Mouse (Mus musculus): ENCODE measurements at regions not wholly inside any gene's neighbourhood (a gene's known extent, or its start where the extent isn't known, plus 50 kb on each side); places are given as distances from the start of the nearest gene placed in this dataset.

DNA sequence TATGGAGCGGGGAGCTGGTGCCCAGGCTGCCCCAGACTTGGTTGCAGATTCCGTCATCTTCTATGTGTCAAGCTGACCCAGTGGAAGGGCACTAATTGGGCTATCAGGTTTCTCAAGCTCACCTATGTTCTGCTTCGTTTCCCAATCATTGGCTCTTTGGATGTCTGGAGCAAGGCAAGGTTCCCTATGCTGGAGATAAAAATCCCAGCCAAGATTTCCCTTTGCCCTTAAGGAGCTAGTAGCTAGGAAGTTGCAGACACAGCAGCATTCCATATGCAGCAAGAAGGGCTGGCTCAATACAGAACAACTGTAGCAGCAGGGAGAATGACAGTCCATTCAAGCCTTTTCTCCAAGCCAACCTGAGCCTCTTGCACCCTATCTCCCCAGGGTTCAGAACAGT, 159.2 kb upstream of the Zfp706 start:
- DNase-seq, result no peak

DNA sequence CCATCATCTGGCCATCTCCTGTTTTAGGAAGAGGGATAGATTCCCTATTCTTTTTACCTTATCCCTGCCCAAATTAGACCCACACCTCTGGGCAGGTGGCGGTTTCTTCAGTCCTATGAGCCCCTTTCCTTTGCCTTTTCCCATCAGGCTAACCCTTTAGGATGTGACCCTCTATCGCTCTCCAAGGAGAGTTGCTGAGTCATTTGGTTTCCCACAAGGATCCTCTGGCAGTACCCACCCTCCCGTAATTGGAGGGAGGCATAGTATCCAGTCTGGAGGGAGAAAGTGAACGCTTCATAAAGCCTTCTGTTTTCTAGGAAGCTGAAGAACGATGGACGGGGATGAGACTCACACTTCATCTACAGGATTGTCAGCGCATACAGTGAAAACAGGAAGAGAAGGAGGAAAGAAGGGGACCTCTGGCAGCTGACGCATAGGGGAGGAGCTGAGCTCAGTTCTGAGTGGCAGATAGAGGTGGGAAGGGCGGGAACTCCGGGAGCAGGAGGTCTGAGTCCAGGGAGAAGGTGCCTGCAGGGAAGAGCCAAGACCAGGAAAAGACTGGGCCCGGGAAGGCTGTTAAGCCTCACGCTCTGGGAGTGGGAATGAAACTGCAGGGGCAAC, 158.4 kb upstream of the Zfp706 start:
- DNase-seq, result no peak

DNA sequence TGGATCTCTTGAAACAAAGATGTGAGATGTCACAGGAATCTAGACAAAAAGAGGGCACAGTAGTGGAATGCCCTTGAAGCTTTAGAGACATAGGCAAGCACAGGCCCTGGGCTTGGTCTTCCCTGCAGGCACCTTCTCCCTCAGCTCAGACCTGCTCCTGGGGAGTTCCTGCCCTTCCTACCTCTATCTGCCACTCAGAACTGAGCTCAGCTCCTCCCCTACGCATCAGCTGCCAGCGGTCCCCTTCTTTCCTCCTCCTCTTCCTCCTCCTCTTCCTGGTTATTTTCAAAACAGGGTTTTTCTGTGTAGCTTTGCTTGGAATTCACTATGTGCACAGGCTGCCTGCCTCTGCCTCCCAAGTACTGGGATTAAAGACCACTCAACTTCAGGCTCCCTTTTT, 157.6 kb upstream of the Zfp706 start:
- DNase-seq, result no peak

DNA sequence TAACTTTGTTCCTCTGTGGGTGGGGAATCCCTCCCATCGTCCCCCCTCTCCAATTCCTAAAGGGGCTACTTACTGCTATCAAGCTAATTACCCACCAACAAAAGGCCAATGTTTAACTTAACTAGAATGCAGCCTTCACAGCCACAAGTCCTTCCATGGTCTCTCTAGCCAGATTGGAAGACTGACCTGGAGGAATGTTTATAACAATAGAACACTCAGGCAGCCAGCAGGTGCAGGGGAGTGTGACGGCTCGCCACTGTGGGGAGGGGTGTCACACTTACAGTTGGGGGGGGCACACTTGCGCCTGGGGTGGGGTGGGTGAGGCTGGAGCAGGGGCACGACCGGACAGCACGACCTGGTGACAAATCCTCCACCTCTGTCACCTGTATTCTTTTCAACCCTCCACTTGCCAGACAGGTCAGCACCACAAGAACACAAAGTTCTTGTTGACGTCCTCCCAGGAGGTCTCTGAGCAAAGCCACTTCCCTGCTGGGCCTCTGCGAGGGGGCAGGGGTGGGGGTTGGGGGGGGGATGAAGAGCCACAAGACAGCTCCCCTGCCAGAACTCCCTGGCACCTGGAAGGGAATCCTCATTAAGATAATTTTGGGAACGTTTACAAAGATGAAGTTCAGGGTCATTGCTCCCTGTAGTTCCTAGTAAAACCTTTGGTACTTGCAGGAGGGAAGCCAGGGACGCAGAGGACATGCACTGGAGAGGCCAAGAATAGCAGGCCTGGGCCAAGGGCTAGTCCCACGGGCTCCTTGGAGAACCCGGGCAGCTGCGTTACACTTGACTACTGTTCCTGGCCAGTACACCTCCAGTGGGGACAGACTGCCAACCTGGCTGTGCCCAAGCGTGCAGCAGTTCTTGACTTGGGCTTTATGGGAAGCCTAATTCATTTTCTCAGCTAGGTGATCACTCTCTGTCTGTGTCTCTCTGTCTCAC, 156.9 kb upstream of the Zfp706 start:
- DNase-seq, result no peak

DNA sequence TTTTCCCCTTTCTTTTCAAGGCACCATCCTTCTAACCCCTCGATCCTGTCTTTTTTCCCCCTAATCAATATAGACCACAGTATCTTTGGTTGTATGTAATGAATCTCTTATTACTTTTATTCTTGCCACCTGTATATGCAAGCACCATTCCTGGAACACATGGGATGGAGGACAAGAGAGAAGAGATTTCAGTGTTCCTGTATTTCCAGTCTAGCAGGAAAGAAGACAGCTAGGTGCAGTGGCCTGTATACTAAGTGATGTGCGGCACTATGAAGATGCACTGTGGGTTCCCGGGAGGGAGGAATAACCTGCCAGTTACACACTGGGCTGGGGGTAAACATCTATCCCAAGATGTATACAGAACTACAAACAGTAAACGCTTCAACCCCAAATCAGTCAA, 152.4 kb upstream of the Zfp706 start:
- no peak for DNase-seq

DNA sequence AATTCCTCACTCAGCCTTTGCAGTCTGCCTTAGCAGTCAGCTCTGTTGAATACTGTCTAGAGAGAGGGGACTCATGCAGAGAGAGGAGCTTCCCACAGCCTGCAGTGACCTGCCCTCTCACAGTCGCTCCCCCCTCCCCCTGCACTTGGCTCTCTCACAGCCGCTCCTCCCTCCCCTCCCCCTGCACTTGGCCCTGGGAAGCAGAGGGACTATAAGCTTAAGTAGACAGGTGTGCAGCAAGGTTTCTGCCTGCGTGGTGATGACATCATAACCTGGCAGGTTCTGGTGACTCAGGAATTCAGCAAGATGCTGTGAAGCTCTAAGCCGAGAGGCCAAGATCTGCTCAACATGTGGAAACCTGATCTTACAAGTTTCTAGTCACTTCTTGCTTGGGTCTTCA, 151.8 kb upstream of the Zfp706 start:
- no peak for DNase-seq

DNA sequence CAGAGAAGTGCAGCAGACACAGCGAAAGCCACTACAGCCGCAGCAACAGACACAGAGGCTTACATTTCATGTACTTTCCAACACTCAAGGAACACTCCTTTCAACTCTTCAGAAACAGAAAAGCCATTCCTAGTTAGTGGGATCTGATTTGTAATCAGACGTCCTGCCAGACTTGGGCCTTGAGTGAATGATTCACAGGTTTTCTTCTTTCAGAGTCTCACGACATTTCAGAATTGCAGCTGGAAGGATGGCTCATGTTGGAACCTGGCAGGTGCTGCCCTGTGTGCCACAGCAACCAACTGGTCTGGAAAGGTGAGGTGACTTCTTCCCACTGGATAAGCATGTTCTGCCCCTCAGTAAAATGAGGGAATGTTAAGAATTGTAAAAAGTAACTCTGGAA, 149.8 kb upstream of the Zfp706 start:
- no peak for DNase-seq

DNA sequence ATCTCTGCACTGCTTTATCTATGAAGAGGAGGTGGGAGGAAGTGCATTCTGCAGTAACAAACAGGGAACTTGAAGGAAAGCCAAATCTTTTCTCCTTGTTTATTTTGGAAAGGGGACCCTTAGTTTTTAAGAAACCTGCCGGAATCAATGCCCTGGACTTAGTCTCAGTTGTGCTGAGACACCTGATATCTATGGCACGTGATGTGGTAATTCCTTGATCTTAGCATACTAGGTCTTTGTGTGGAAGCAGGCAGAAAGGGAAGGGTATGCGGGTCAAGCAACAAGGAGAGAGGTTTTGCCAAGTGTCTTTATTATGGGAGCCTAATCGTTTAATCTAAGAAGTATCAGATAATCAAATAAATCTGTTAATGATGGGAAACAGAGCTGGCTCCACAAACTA, 147.4 kb upstream of the Zfp706 start:
- no peak for DNase-seq

DNA sequence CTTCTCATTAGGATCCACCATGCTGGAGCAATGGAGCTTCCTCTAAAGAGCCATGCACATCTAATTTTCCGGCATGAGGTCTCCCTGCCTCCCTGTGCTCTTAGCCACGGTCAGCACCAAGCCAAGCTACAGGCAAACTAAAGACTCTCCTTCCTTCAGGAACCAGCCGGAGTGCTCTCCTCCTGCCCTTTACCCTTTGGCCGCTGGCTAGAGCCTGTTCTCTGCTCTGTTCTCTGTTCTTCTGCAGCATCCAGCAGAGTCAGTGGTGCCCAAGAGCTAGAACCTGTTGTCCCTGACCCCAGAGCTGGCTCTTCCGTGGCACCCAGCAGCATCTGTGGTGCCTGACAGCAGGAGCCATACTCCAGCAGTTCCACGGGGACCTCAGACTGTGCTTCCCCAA, 145.6 kb upstream of the Zfp706 start:
- no peak for DNase-seq

DNA sequence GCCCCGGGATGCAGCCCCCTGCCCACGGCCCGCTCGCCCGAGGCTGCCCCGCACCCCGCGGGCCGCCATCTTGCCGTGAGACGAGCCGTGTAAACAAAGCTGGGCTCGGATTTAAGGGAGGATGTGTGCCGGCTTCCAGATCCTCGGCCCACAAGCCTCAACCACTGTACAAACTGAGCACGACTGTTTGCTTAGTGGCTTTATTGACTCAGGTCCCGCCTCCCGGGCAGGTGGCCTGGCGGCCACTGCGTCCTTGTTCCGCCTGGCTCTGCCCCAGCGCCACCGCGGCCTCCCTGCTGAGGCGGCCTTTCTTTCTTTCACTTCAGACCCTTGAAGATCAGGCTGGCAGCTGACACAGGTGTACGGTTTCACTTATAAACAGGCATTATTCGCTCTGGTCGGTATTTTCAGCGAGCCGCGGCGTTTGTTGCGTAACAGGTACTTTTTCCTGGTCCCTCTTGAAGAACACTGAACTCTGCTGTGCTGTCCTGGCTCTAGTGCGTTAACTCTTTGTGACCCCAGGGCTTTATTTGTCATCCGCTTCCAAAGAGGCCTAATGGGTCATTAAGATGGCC, 128.1 kb upstream of the Zfp706 start:
- peak; percentile 60 for DNase-seq

DNA sequence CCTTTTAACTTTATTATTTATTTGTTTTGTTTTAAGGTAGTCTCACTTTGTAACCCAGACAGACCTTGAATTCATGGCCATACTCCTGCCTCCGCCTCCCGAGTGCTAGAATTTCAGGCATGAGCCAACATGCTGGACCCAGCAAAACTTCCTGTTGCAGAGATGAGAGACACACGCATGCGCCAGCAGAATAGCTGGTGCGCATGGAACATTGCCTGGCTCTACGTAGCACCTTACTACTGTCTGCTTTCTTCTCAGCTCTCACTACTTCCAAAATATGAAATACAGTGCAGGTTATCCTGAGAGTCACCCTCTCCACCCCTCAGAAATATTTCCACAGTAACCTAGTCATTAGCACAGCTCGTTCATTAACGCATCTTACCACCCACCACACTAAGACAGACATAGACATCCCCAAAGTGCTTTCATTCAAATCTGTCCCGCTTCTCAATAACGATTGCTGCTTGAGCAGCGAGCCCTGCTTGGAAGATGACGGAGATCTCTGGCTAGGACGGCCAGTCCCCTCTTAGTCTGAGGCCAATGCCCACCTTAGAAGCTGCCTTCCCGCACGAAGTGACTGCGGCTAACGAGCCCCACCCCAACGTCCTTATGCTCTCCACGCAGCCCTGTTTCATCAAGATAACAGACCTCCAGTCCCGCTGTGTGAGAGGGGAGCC, 127.5 kb upstream of the Zfp706 start:
- DNase-seq, result peak; percentile 6

DNA sequence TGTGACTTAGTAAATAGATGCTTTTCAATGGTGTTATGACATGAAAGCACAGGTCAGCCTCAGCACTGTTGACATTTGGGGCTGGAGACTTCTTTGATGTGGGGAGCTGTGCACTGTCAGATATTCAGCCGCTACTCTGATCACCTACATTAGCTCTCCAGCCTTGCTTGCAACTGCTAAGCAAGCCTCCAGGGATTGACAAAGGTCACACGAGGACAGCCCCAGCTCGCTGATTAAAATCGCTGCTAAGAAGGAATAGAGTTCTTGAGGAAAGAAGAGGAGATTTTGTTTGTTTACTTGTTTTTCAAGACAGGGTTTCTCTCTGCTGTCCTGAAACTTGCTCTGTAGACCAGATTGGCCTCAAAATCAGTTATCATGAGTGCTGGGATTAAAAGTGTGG, 126.8 kb upstream of the Zfp706 start:
- DNase-seq, result no peak

DNA sequence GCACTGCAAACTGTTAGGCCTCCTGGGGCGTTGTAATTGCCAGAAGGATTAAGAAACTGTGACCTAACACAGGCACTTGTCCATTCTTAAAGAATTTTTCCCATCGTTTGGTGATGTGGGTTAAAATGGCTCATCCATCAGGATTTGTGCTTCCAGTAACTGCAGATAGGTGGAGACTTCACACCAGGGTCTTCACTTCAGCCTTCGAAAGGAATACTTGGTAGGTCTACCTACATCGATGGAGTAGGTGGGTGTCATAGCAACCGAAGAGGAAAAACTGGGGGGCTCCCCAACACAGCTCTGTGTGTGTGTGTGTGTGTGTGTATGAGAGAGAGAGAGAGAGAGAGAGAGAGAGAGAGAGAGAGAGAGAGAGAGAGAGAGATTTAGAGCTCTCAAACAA, 126.3 kb upstream of the Zfp706 start:
- DNase-seq, result no peak

DNA sequence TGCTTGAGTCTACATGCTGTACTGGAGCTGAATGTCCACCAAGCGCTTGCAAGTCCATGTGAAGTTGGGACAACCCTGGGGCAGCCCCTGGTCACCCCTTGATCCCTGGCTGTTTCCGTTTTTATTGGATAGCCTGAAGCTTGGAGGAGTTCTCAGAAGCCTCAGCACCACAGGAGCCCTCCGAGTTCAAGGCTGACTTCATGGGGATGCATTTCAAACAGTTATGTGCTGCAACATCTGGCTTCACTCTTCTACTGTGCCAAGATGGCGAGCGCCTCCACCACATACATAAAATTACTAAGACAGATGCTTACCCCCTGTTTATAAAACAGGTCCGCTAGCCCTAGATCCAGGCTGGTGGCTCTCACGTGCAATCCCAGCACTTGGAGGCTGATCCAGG, 120.1 kb upstream of the Zfp706 start:
- DNase-seq, result no peak

DNA sequence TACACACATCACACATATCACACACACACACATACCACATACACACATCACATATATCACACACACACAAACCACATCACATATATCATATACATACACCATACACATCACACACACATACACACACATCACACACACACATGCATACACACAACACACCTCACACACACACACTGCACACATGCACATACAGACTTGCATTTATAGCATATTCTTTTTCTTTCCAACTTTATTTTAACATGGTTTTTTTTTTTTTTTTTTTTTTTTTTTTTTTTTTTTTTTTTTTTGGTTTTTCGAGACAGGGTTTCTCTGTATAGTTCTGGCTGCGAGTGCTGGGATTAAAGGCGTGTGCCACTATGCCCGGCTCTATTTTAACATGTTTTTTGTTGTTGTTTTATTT, 119.6 kb upstream of the Zfp706 start:
- DNase-seq, result no peak

DNA sequence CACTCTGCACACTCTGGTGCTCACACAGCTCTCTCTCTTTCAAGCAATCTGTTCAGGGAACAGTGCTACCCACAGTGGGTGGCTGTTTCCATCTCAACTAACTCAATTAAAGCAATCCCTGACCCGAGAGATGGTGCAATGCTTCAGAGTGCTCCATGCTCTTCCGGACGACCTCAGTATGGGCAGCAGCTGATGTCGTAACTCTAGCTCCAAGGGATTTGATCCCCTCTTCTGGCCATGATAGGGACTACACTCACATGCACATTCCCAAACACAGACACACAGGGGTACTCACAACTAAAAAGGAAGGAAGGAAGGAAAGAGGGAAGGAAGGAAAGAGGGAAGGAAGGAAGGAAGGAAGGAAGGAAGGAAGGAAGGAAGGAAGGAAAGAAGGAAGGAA, 118.2 kb upstream of the Zfp706 start:
- DNase-seq, result no peak

DNA sequence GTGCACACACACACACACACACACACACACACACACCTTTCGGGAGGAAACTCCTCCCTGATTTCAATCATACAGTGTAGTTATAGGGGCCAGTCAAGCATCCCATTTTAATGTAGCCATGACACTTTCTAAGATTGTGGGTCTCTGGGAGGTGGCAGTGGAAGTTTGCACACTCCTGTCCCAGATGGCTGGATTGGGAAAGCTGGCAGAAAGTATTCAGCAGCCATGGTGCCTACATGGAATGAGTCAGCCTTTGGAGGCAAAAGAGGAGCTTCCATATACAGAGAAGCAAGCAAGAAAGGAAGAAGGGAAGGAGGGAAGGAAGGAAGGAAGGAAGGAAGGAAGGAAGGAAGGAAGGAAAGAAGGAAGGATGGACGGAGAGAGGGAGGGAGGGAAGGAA, 117.4 kb upstream of the Zfp706 start:
- no peak for DNase-seq

DNA sequence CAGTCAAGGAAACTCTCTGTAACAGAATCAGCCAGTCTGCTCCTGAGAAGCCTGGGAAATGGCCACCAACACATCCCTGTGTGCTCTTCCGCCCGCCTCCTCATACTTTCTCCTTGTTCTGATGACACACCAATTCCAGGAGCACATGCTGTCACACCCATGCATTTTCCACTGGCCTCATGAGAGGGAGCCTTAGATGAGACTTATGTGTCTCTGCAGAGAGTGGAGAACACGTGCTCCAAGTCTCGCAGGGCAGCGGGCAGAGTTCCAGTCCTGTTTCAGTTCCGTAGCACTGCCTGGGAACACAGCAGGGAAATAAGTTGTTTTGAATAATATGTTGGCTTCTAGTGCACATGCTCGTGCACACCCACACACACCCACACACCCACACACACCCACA, 116.7 kb upstream of the Zfp706 start:
- no peak for DNase-seq

DNA sequence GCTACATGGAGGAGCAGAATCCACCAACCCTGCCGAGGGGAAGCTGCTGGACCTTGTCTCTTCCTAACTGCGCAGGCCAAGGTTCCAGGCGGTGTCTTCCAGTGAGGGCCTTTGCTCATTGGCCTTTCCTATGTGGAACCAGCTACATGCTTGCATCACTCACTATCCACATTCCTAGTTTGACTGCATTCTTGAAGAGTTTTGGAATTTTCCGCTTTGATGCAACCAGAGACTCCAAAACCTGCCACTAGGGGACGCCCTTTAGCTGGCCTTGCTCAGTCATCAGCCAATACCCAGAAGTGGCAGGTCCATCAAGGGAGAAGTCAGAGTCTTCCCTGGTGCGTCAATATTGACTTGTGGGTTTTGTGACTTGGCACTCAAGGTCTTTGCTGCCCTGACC, 112.8 kb upstream of the Zfp706 start:
- DNase-seq, result peak; percentile 64

DNA sequence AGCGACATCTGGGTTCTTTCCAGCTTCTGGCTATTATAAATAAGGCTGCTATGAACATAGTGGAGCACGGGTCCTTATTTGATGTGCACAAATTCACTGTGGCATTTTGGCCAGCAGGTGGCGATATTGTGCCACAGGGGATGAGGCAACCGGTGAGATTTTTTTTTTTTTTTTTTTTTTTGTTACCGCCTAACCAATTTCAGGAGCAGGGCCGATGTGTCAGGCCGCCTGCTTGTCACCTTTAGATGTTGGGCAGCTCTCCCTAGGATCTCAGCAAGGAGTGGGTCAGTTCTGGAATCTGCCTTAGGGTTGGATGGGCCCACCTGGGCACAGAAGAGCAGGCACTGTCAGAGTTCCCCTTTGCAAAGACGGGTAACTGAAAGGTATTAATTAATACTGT, 106.5 kb upstream of the Zfp706 start:
- DNase-seq, result peak; percentile 67

DNA sequence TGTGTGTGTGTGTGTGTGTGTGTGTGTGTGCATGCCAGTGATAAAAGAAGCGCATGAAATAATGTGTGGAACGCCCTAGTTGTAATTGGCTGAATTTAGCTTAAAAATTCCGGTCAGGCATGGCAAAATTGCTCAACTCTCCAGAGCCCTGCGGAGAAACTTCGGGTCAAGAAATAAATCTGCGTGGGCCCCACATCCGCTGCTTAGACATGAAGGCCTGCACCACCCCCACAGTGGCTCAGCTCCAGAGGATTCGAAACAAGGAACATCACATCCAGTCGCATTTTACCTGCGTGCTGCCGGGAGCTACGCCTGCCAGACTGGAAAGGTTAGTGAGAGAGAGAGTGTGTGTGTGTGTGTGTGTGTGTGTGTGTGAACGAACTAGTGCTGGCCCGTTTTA, 102.9 kb upstream of the Zfp706 start:
- DNase-seq, result no peak

DNA sequence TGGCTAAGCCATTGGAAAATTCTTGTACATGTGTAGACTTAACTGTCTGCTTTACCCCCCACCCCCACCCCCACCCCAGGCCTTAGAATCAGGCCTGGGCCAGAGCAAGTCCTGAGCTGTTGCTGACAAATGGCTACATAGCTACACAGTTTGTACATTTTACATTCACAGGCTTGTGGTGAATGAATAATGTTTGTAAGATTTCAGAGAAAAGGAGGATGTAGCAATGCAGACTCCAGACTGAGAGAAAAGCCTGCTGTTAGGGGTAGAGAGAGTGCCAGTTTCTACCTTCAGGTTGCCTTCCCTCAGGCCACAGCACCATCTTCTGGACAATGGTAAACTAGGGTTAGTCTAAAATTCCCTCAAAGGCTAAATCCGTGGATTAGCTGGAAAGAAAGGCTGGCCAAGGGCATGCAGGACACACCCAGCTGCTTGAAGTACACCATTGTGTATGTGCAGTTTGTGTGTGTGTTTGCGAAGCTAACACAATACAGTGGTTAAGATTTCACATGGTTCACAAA, 94.5 kb upstream of the Zfp706 start:
- DNase-seq, result no peak

DNA sequence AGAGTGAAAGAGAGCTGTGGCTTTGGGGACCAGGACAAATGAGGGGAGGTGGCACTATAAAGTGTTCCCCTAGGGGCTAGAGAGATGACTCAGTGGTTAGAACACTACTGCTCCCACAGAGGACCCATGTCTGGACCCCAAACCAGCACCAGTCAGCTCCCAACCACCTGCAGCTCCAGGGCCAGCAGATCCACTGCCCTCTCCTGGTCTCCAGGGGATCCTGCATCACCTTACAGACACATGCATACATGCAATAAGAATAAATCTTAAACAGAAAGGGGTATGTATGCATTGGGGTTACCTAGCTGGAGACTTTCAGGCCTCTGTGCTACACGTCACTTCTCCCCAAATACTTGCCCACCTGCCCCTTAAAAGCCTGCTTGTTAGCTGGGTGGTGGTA, 93.8 kb upstream of the Zfp706 start:
- DNase-seq, result no peak

Data from thymus, postnatal 25 days (tissue).